Mouse (Mus musculus) hindbrain, embryonic 11.5 days (tissue): Measurements from ENCODE around the gene Pptc7. TPM values are rescaled to one million over a fixed set of nuclear protein-coding genes. Genes with fewer than 3 reads are reported as not detected.
"Not testable (repeated sequence)": the region's sequence is repeated elsewhere in the genome, so short reads cannot be mapped to it uniquely, and the experiment has no call there.

ENCODE experiments used
- ATAC-seq: fragments of 200-750 bp; cut with Nextera tagmentation; 2 replicates; pipeline ENCODE4 v1.8.0; 2017; ENCODE audit warnings: mild to moderate bottlenecking, moderate TSS enrichment, moderate library complexity; ENCODE audit not compliant: low FRiP score
- DNase-seq: peaks from one replicate; pipeline ENCODE4 v3.0.0-alpha.2; 2015; ENCODE audit warnings: low spot score
- H3K27ac ChIP-seq: fragments of 300-500 bp; sonication (generic); 2 replicates; pipeline ENCODE4 v1.5.1; 2014; ENCODE audit warnings: mild to moderate bottlenecking, low read depth, low read length
- H3K27me3 ChIP-seq: fragments of 300-500 bp; sonication (generic); 2 replicates; pipeline ENCODE4 v1.6.1; 2014; ENCODE audit warnings: mild to moderate bottlenecking, low read length, moderate library complexity, mixed read lengths; ENCODE audit not compliant: control insufficient read depth, insufficient read depth
- H3K36me3 ChIP-seq: fragments of 300-500 bp; sonication (generic); 2 replicates; pipeline ENCODE4 v1.6.1; 2014; ENCODE audit warnings: mild to moderate bottlenecking, low read length, moderate library complexity, mixed read lengths; ENCODE audit not compliant: control insufficient read depth, insufficient read depth
- H3K4me1 ChIP-seq: fragments of 300-500 bp; sonication (generic); replicated peaks from 2 replicates; pipeline ENCODE4 v1.6.1; 2014; ENCODE audit warnings: low read length, mixed read lengths; ENCODE audit not compliant: control insufficient read depth, insufficient read depth
- H3K4me2 ChIP-seq: fragments of 300-500 bp; sonication (generic); replicated peaks from 2 replicates; pipeline ENCODE4 v1.6.1; 2014; ENCODE audit warnings: mild to moderate bottlenecking, low read depth, low read length
- H3K4me3 ChIP-seq: fragments of 300-500 bp; sonication (generic); 2 replicates; pipeline ENCODE4 v1.5.1; 2014; ENCODE audit warnings: low read depth, low read length
- H3K9ac ChIP-seq: fragments of 300-500 bp; sonication (generic); 2 replicates; pipeline ENCODE4 v1.6.1; 2014; ENCODE audit warnings: low read depth, low read length
- H3K9me3 ChIP-seq: fragments of 300-500 bp; sonication (generic); 2 replicates; pipeline ENCODE4 v1.6.1; 2016; ENCODE audit warnings: low read length; ENCODE audit not compliant: control insufficient read depth
- WGBS: fragments of 180-500 bp; shearing (Covaris S2); extraction: QIAGEN DNeasy Blood & Tissue Kit; methylation state at CpG from one replicate; pipeline ENCODE4 v1.1.7; 2014; 5-methylcytosine and 5-hydroxymethylcytosine counted together
- polyA plus RNA-seq: library from polyadenylated mRNA; unstranded; fragments of >200 nt; fragmentation: Nextera tagmentation; extraction: Ambion mirVana; gene quantifications from 2 replicates; pipeline ENCODE4 v1.2.1, GENCODE M21; 2014

Gene Pptc7
- polyA plus RNA-seq, 1 experiment from 2014 or later: 8.4 TPM

GRCm38 (mm10) chr5:122312942-122313684, 28.9 kb downstream of the Pptc7 start:
- H3K4me2 ChIP-seq: no peak overlapping the region
- ATAC-seq (no peak), DNase-seq (no peak)
- no peak overlapping the region for H3K27ac ChIP-seq
- H3K4me1 ChIP-seq: no peaks in the 10 kb centered on the region
- H3K4me3 ChIP-seq: no peak overlapping the region
- WGBS: 93% methylated on average over 17 of the region's 17 CpGs
- no peaks in the 10 kb centered on the region for H3K9me3 ChIP-seq
- peaks cover 2% of the 10 kb centered on the region; the same call in 1 of the 2 replicates for H3K36me3 ChIP-seq
- no peaks in the 10 kb centered on the region for H3K27me3 ChIP-seq
- H3K9ac ChIP-seq: no peak overlapping the region

GRCm38 (mm10) chr5:122314966-122315667, 31.0 kb downstream of the Pptc7 start:
- Histone ChIP-seq H3K9me3 (no peaks in the 10 kb centered on the region), H3K4me1 (no peaks in the 10 kb centered on the region), H3K27ac (no peak overlapping the region), H3K27me3 (no peaks in the 10 kb centered on the region), H3K4me3 (no peak overlapping the region), H3K9ac (no peak overlapping the region), H3K36me3 (peaks cover 2% of the 10 kb centered on the region; the same call in 1 of the 2 replicates), H3K4me2 (no peak overlapping the region)
- no peak for ATAC-seq
- no peak for DNase-seq
- WGBS: 76% methylated on average over 20 of the region's 20 CpGs

GRCm38 (mm10) chr5:122317329-122318045, 33.3 kb downstream of the Pptc7 start:
- Histone ChIP-seq H3K27me3 (no peaks in the 10 kb centered on the region), H3K27ac (no peak overlapping the region), H3K9ac (no peak overlapping the region), H3K9me3 (no peaks in the 10 kb centered on the region), H3K4me2 (no peak overlapping the region), H3K36me3 (peaks cover 2% of the 10 kb centered on the region; the same call in 1 of the 2 replicates), H3K4me1 (no peaks in the 10 kb centered on the region), H3K4me3 (no peak overlapping the region)
- 70% methylated on average over 11 of the region's 11 CpGs for WGBS
- no peak for DNase-seq
- ATAC-seq: no peak

- 70% methylated on average over 3 of the region's 3 CpGs for WGBS
These were observed 33.9 kb downstream of the Pptc7 start for GRCm38 (mm10) chr5:122318100-122318499.

GRCm38 (mm10) chr5:122318976-122319375, 34.8 kb downstream of the Pptc7 start:
- not testable (repeated sequence) for H3K27ac ChIP-seq, H3K4me3 ChIP-seq, H3K4me2 ChIP-seq, H3K36me3 ChIP-seq, DNase-seq, ATAC-seq, H3K4me1 ChIP-seq, H3K9me3 ChIP-seq, H3K9ac ChIP-seq, H3K27me3 ChIP-seq
- 77% methylated on average over 3 of the region's 3 CpGs for WGBS

More at GRCm38 (mm10) chr5:122318100-122318499, 33.9 kb downstream of the Pptc7 start:
- Histone ChIP-seq H3K27ac (no peak overlapping the region), H3K9ac (no peak overlapping the region), H3K27me3 (no peaks in the 10 kb centered on the region), H3K36me3 (peaks cover 2% of the 10 kb centered on the region; the same call in 1 of the 2 replicates), H3K4me3 (no peak overlapping the region), H3K4me2 (no peak overlapping the region), H3K4me1 (no peaks in the 10 kb centered on the region), H3K9me3 (no peaks in the 10 kb centered on the region)
- ATAC-seq (no peak), DNase-seq (peak; percentile 20)

GRCm38 (mm10) chr5:122319474-122320204, 35.5 kb downstream of the Pptc7 start:
- Histone ChIP-seq H3K9ac (no peak overlapping the region), H3K9me3 (no peaks in the 10 kb centered on the region), H3K4me3 (no peak overlapping the region), H3K4me2 (no peak overlapping the region), H3K4me1 (no peaks in the 10 kb centered on the region), H3K36me3 (no peaks in the 10 kb centered on the region), H3K27ac (no peak overlapping the region), H3K27me3 (no peaks in the 10 kb centered on the region)
- ATAC-seq: no peak
- DNase-seq: no peak
- 81% methylated on average over 14 of the region's 14 CpGs for WGBS

- Histone ChIP-seq H3K4me3 (no peak overlapping the region), H3K27me3 (no peaks in the 10 kb centered on the region), H3K9ac (no peak overlapping the region), H3K36me3 (no peaks in the 10 kb centered on the region), H3K27ac (no peak overlapping the region), H3K9me3 (no peaks in the 10 kb centered on the region), H3K4me1 (no peaks in the 10 kb centered on the region), H3K4me2 (no peak overlapping the region)
- ATAC-seq (no peak), DNase-seq (no peak)
- 78% methylated on average over 12 of the region's 12 CpGs for WGBS
These were observed 36.1 kb downstream of the Pptc7 start for GRCm38 (mm10) chr5:122320205-122320781.

- peak; percentile 24 for DNase-seq
These were observed 39.4 kb downstream of the Pptc7 start for GRCm38 (mm10) chr5:122323523-122323922.

More at GRCm38 (mm10) chr5:122323523-122323922, 39.4 kb downstream of the Pptc7 start:
- Histone ChIP-seq H3K9ac (no peak overlapping the region), H3K4me1 (no peaks in the 10 kb centered on the region), H3K27ac (no peak overlapping the region), H3K36me3 (no peaks in the 10 kb centered on the region), H3K27me3 (no peaks in the 10 kb centered on the region), H3K9me3 (no peaks in the 10 kb centered on the region), H3K4me2 (no peak overlapping the region), H3K4me3 (no peak overlapping the region)
- no peak for ATAC-seq
- 70% methylated on average over 8 of the region's 8 CpGs for WGBS
